Mouse (Mus musculus): ENCODE measurements around the gene Unc93a.
"Not testable (repeated sequence)": the region's sequence is repeated elsewhere in the genome, so short reads cannot be mapped to it uniquely, and the experiment has no call there.

GRCm38 (mm10) chr17:13146128-13146527 is 14.5 kb upstream of the Unc93a start:
- not testable (repeated sequence) for TF ChIP-seq POLR2A (IDR thresholded peaks at IDR 0.05; ENCODE audit: insufficient read depth, low read depth, low read length); CTCF (IDR thresholded peaks at IDR 0.05)

All from heart, adult 2 months (tissue).